Mouse (Mus musculus): Measurements from ENCODE around the gene Slco2b1. TPM values are rescaled to one million over a fixed set of nuclear protein-coding genes. Genes with fewer than 3 reads are reported as not detected.
"Not testable (repeated sequence)": the region's sequence is repeated elsewhere in the genome, so short reads cannot be mapped to it uniquely, and the experiment has no call there.

The Slco2b1 gene
- 3.7 and 3.8 TPM in 2 replicates for polyA plus RNA-seq (2015; fragmentation: Nextera tagmentation; extraction: Ambion mirVana)

GRCm38 (mm10) chr7:99711166-99711565 lies at the start of gene Slco2b1:
Gene Slco2b1 (minus strand): TSS chr7:99711340.
- Histone ChIP-seq H3K36me3 (ENCODE audit: control insufficient read depth, insufficient read depth) (no peaks in the 10 kb centered on the region), H3K4me2 (ENCODE audit: low read depth, low read length) (no peak within 1 kb of the TSS), H3K27me3 (ENCODE audit: control insufficient read depth, insufficient read depth, low read length) (peaks cover 7% of the 10 kb centered on the region), H3K4me3 (ENCODE audit: low read length) (no peak within 1 kb of the TSS), H3K9ac (ENCODE audit: low read length) (no peak within 1 kb of the TSS), H3K9me3 (replicated peaks; ENCODE audit: control insufficient read depth, low read length) (no peaks in the 10 kb centered on the region), H3K4me1 (ENCODE audit: control insufficient read depth, insufficient read depth, low read length) (peaks cover 6% of the 10 kb centered on the region; the same call in 1 of the 2 replicates), H3K27ac (ENCODE audit: low read length) (no peak within 1 kb of the TSS)
- no peak for ATAC-seq (replicated peaks; ENCODE audit: extremely low read depth, insufficient read depth, low FRiP score)
- 63% methylated on average over 8 of the region's 8 CpGs for WGBS

DNA sequence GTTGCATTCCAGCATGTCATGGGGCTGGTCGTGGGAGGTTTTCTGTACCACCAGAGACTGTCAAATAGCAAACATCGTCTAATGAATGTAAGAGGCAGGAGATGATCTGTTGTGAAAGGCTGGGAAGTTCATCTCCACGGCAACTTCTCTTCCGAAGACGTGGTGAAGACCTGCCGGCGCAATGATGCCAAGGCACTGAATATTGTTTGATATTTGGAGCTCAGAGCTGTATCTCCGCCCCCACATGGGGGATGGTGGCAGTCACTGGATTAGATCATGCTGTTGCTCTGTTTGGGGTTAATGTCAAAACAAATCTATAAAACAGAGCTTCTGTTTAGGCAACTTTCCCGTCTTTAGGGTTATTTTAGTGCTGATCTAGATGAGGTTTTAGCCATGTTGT lies 28.1 kb upstream of the Slco2b1 start:
- peaks cover 2% of the 10 kb centered on the region; the same call in 1 of the 2 replicates for H3K4me1 ChIP-seq (ENCODE audit: control insufficient read depth, insufficient read depth, low read length)
- no peak overlapping the region for H3K4me3 ChIP-seq (ENCODE audit: low read length)
- peaks cover 2% of the 10 kb centered on the region; the same call in 1 of the 2 replicates for H3K27me3 ChIP-seq (ENCODE audit: control insufficient read depth, insufficient read depth, low read length)
- no peak for ATAC-seq (replicated peaks; ENCODE audit: extremely low read depth, insufficient read depth, low FRiP score)
- H3K9me3 ChIP-seq (replicated peaks; ENCODE audit: control insufficient read depth, low read length): no peaks in the 10 kb centered on the region
- no peak overlapping the region for H3K27ac ChIP-seq (ENCODE audit: low read length)
- no peak overlapping the region for H3K9ac ChIP-seq (ENCODE audit: low read length)
- H3K4me2 ChIP-seq (ENCODE audit: low read depth, low read length): no peak overlapping the region
- H3K36me3 ChIP-seq (ENCODE audit: control insufficient read depth, insufficient read depth): no peaks in the 10 kb centered on the region
- WGBS: 56% methylated on average over 9 of the region's 9 CpGs

DNA sequence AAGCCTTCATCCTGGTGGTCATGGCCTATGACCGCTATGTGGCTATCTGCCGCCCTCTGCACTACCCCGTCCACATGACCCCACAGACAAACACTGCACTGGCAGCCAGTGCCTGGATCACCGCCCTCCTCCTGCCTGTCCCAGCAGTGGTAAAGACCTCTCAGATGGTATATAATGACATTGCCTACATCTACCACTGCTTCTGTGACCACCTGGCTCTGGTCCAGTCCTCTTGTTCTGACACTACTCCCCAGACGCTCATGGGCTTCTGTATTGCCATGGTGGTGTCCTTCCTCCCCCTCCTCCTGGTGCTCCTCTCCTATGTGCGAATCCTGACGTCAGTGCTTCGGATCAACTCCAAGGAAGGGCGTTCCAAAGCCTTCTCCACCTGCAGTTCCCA lies 24.4 kb upstream of the Slco2b1 start:
- not testable (repeated sequence) for H3K27me3 ChIP-seq (ENCODE audit: control insufficient read depth, insufficient read depth, low read length); H3K36me3 ChIP-seq (ENCODE audit: control insufficient read depth, insufficient read depth); H3K9me3 ChIP-seq (replicated peaks; ENCODE audit: control insufficient read depth, low read length); ATAC-seq (replicated peaks; ENCODE audit: extremely low read depth, insufficient read depth, low FRiP score); H3K9ac ChIP-seq (ENCODE audit: low read length); H3K4me2 ChIP-seq (ENCODE audit: low read depth, low read length); H3K27ac ChIP-seq (ENCODE audit: low read length); H3K4me3 ChIP-seq (ENCODE audit: low read length); H3K4me1 ChIP-seq (ENCODE audit: control insufficient read depth, insufficient read depth, low read length)
- WGBS: 89% methylated on average over 9 of the region's 9 CpGs

- Histone ChIP-seq H3K9ac (ENCODE audit: low read length) (no peak overlapping the region), H3K27ac (ENCODE audit: low read length) (no peak overlapping the region), H3K4me1 (ENCODE audit: control insufficient read depth, insufficient read depth, low read length) (peaks cover 2% of the 10 kb centered on the region; the same call in 1 of the 2 replicates), H3K4me3 (ENCODE audit: low read length) (no peak overlapping the region), H3K27me3 (ENCODE audit: control insufficient read depth, insufficient read depth, low read length) (peaks cover 2% of the 10 kb centered on the region; the same call in 1 of the 2 replicates), H3K36me3 (ENCODE audit: control insufficient read depth, insufficient read depth) (no peaks in the 10 kb centered on the region), H3K4me2 (ENCODE audit: low read depth, low read length) (no peak overlapping the region), H3K9me3 (replicated peaks; ENCODE audit: control insufficient read depth, low read length) (no peaks in the 10 kb centered on the region)
- no peak for ATAC-seq (replicated peaks; ENCODE audit: extremely low read depth, insufficient read depth, low FRiP score)
- WGBS: 79% methylated on average over 2 of the region's 2 CpGs
Observed at GRCm38 (mm10) chr7:99734612-99735011, 23.5 kb upstream of the Slco2b1 start.

- Histone ChIP-seq H3K9me3 (replicated peaks; ENCODE audit: control insufficient read depth, low read length) (no peaks in the 10 kb centered on the region; the same call in 1 of the 2 replicates), H3K27me3 (ENCODE audit: control insufficient read depth, insufficient read depth, low read length) (no peaks in the 10 kb centered on the region), H3K4me2 (ENCODE audit: low read depth, low read length) (no peak within 1 kb of the TSS), H3K9ac (ENCODE audit: low read length) (no peak within 1 kb of the TSS), H3K4me1 (ENCODE audit: control insufficient read depth, insufficient read depth, low read length) (peaks cover 2% of the 10 kb centered on the region; the same call in 1 of the 2 replicates), H3K4me3 (ENCODE audit: low read length) (no peak within 1 kb of the TSS), H3K36me3 (ENCODE audit: control insufficient read depth, insufficient read depth) (no peaks in the 10 kb centered on the region), H3K27ac (ENCODE audit: low read length) (no peak within 1 kb of the TSS)
- 86% methylated on average over 2 of the region's 2 CpGs for WGBS
- ATAC-seq (replicated peaks; ENCODE audit: extremely low read depth, insufficient read depth, low FRiP score): no peak
Observed at GRCm38 (mm10) chr7:99729973-99730372, 18.8 kb upstream of the Slco2b1 start, which contains the start of gene Olfr520. Gene Olfr520 (plus strand): TSS chr7:99730273.

GRCm38 (mm10) chr7:99716536-99716935 lies 5.4 kb upstream of the Slco2b1 start:
- Histone ChIP-seq H3K4me2 (ENCODE audit: low read depth, low read length) (no peak overlapping the region), H3K4me1 (ENCODE audit: control insufficient read depth, insufficient read depth, low read length) (no peaks in the 10 kb centered on the region), H3K27ac (ENCODE audit: low read length) (no peak overlapping the region), H3K36me3 (ENCODE audit: control insufficient read depth, insufficient read depth) (no peaks in the 10 kb centered on the region), H3K4me3 (ENCODE audit: low read length) (no peak overlapping the region), H3K9ac (ENCODE audit: low read length) (no peak overlapping the region), H3K9me3 (replicated peaks; ENCODE audit: control insufficient read depth, low read length) (no peaks in the 10 kb centered on the region), H3K27me3 (ENCODE audit: control insufficient read depth, insufficient read depth, low read length) (no peaks in the 10 kb centered on the region)
- ATAC-seq (replicated peaks; ENCODE audit: extremely low read depth, insufficient read depth, low FRiP score): no peak
- WGBS: 77% methylated on average over 2 of the region's 2 CpGs

GRCm38 (mm10) chr7:99712431-99712830 lies 1.3 kb upstream of the Slco2b1 start:
- no peak for ATAC-seq (replicated peaks; ENCODE audit: extremely low read depth, insufficient read depth, low FRiP score)
- WGBS: 85% methylated on average over 4 of the region's 4 CpGs
- Histone ChIP-seq H3K27ac (ENCODE audit: low read length) (no peak overlapping the region), H3K36me3 (ENCODE audit: control insufficient read depth, insufficient read depth) (no peaks in the 10 kb centered on the region), H3K4me1 (ENCODE audit: control insufficient read depth, insufficient read depth, low read length) (peaks cover 3% of the 10 kb centered on the region; the same call in 1 of the 2 replicates), H3K4me3 (ENCODE audit: low read length) (no peak overlapping the region), H3K27me3 (ENCODE audit: control insufficient read depth, insufficient read depth, low read length) (peaks cover 7% of the 10 kb centered on the region), H3K4me2 (ENCODE audit: low read depth, low read length) (no peak overlapping the region), H3K9ac (ENCODE audit: low read length) (no peak overlapping the region), H3K9me3 (replicated peaks; ENCODE audit: control insufficient read depth, low read length) (no peaks in the 10 kb centered on the region)

- no peak overlapping the region for H3K27ac ChIP-seq (ENCODE audit: low read length)
- H3K27me3 ChIP-seq (ENCODE audit: control insufficient read depth, insufficient read depth, low read length): peaks cover 7% of the 10 kb centered on the region
- peaks cover 6% of the 10 kb centered on the region; the same call in 1 of the 2 replicates for H3K4me1 ChIP-seq (ENCODE audit: control insufficient read depth, insufficient read depth, low read length)
- no peak overlapping the region for H3K9ac ChIP-seq (ENCODE audit: low read length)
- no peak for ATAC-seq (replicated peaks; ENCODE audit: extremely low read depth, insufficient read depth, low FRiP score)
- H3K4me2 ChIP-seq (ENCODE audit: low read depth, low read length): no peak overlapping the region
- no peaks in the 10 kb centered on the region for H3K9me3 ChIP-seq (replicated peaks; ENCODE audit: control insufficient read depth, low read length)
- H3K36me3 ChIP-seq (ENCODE audit: control insufficient read depth, insufficient read depth): no peaks in the 10 kb centered on the region
- no peak overlapping the region for H3K4me3 ChIP-seq (ENCODE audit: low read length)
- 17% methylated on average over 1 of the region's 1 CpGs for WGBS
Observed at GRCm38 (mm10) chr7:99710476-99710875, 664 bp downstream of the Slco2b1 start.

GRCm38 (mm10) chr7:99709992-99710391 lies 1.1 kb downstream of the Slco2b1 start:
- H3K4me2 ChIP-seq (ENCODE audit: low read depth, low read length): no peak overlapping the region
- no peak overlapping the region for H3K9ac ChIP-seq (ENCODE audit: low read length)
- H3K27ac ChIP-seq (ENCODE audit: low read length): no peak overlapping the region
- H3K4me3 ChIP-seq (ENCODE audit: low read length): no peak overlapping the region
- H3K9me3 ChIP-seq (replicated peaks; ENCODE audit: control insufficient read depth, low read length): no peaks in the 10 kb centered on the region
- no peak for ATAC-seq (replicated peaks; ENCODE audit: extremely low read depth, insufficient read depth, low FRiP score)
- peaks cover 7% of the 10 kb centered on the region for H3K27me3 ChIP-seq (ENCODE audit: control insufficient read depth, insufficient read depth, low read length)
- H3K4me1 ChIP-seq (ENCODE audit: control insufficient read depth, insufficient read depth, low read length): peaks cover 6% of the 10 kb centered on the region; the same call in 1 of the 2 replicates
- H3K36me3 ChIP-seq (ENCODE audit: control insufficient read depth, insufficient read depth): no peaks in the 10 kb centered on the region
- 53% methylated on average over 7 of the region's 7 CpGs for WGBS

All from heart, embryonic 16.5 days (tissue).